Mouse (Mus musculus) megakaryocyte progenitor cell, adult 5-6 weeks (primary cell): ENCODE results near the gene Tmem26. TPM values are rescaled to one million over a fixed set of nuclear protein-coding genes. Genes with fewer than 3 reads are reported as not detected.

ENCODE experiments used
- ATAC-seq: replicated peaks from 2 replicates; pipeline ENCODE4 v1.8.0; 2016; ENCODE audit warnings: mild to moderate bottlenecking, moderate TSS enrichment, inconsistent platforms; ENCODE audit not compliant: poor library complexity
- total RNA-seq, 2 experiments: library from RNA; stranded (forward) in 1 of 2; stranded (reverse) in 1 of 2; fragments of 157-497, 149-512 nt in 1 of 2; fragments of 200-1000 nt in 1 of 2; gene quantifications; 2 replicates each; pipeline versions ENCODE4 v1.2.3 to v1.2.4; 2015 to 2017

Tmem26 gene
- total RNA-seq, 2 experiments from 2014 or later, result 0.92 to 2.1 TPM

DNA sequence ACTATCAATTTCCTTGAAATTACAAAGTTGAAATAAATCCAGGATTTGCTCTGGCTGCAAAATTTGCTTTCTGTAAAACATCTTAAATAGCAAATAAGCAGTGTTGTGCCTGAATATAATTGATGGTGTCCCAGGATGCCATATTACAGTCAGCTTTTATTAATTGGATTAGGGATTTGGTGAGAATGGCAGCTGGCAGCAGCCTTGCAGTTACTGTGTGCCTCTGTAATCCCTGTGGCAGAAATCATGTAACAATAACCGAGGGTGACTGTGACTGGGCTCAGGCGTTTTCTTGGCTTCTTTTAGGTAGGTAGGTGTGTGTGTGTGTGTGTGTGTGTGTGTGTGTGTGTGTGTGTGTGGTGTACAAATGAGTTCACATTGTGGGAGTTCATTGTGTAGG is 16.8 kb downstream of the Tmem26 start:
- ATAC-seq, result no peak

DNA sequence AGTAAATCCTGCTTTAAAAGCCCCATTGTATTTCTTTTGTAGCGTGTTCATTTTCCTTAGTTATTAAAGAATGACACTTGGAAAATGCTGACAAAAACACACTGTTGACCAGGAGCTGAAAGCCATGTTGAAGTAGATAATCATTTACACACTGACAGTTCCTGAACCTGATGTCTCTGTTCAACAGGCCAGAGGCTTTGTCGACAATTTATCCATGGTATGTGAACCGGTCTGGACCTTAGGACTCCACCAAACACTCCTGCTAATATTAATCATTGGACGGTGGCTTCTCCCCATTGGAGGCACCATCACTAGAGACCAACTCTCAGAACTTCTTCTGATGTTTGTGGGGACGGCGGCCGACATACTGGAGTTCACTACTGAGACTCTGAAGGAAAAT is 27.5 kb downstream of the Tmem26 start:
- ATAC-seq, result no peak

DNA sequence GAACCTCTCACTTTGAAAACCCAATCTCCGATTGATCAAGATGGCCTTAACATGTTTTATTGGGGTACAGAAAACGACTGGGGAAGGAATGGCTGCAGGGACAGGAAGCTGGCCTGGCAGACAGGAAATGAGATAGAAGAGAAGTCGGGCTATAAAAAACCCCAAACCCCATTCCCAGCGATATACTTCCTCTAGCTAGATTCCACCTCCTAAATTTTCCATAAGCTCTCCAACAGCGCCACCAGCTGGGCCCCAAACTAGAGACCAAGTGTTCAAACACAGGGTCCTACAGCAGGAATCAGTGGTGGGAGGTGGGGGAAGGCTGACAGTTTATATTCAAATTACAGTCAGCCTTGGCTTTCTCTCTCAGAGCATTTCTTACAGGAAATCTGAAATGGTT is 35.8 kb downstream of the Tmem26 start:
- ATAC-seq, result peak; percentile 97

GRCm38 (mm10) chr10:68759789-68760188 is 36.3 kb downstream of the Tmem26 start:
- ATAC-seq, result no peak

GRCm38 (mm10) chr10:68781067-68781868 is 57.8 kb downstream of the Tmem26 start:
- ATAC-seq, result no peak

DNA sequence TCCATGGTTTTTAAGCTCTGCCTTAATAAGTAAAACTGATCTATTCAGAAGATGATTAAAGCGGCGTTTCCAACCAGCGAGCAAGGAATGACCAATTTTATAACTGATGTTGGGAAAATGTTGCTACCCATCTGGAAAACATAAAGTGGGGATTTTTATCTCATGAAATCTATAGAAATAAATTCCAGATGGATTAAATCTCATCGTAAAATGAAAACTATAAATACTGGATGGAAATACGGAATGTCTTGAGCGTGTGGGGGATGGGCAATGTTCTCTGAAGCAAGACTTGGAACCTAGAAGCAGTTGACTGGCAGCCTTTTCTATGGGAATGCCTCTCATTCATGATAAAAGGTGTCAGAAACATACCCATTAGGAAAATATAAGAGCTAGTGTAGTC is 59.3 kb downstream of the Tmem26 start:
- no peak for ATAC-seq

DNA sequence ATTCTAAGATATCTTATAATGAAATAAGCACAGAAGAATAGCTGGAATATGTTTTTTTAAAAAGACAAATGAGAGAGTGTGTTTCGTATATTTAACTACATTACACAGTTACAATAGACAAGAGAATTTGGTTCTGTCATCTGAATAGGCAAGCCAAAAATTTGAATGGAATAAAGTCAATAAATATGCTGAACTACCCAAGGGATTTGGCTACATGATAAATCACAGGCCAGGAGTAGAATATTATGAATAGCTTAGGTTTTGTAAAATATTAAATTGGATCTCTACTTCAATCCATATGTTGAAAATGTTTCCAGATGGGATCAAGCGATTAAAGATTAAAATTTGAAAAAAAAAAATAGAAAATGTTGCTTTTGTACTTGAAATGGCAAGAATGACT is 60.4 kb downstream of the Tmem26 start:
- no peak for ATAC-seq

GRCm38 (mm10) chr10:68784463-68784862 is 61.0 kb downstream of the Tmem26 start:
- ATAC-seq, result no peak

DNA sequence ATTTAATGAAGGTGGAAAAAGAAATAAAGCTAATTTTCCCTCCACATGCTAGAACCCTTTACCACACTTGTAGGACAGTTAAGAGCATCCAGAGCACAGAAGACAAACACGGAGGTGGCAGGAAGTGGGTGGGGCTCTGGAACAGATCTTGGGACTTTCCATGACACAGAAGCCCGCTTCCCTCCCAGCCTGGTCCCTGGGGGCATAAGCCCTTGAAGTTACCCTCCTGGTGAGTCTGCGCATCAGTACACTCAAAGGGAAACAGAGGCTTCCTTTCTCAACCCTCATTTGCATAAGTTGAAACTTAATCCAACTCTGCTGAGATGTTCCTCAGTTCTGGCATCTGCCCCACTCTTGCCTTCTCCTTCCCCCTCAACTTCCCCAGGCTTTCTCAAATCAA is 72.0 kb downstream of the Tmem26 start:
- ATAC-seq, result no peak; the same call in 1 of the 2 replicates

DNA sequence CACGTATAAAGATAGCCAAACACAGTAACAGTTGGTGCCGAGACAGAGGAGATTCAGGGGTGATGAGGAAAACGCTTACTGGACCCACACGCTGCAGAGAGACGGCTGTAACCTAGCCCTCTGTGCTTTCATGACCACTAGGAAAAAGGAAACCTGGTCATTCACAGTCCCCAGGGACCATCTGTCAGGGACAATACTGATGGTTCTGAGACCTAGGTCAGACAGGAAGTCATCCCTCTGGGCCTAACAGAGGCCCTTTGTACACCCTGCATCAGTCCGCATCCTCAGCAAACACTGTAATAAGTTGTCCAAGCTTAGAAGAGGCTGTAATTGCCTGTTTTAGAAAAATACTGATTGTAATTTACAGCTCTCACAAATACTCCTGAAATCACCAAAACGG is 76.4 kb downstream of the Tmem26 start:
- no peak for ATAC-seq

GRCm38 (mm10) chr10:68800339-68800738 is 76.9 kb downstream of the Tmem26 start:
- no peak for ATAC-seq

DNA sequence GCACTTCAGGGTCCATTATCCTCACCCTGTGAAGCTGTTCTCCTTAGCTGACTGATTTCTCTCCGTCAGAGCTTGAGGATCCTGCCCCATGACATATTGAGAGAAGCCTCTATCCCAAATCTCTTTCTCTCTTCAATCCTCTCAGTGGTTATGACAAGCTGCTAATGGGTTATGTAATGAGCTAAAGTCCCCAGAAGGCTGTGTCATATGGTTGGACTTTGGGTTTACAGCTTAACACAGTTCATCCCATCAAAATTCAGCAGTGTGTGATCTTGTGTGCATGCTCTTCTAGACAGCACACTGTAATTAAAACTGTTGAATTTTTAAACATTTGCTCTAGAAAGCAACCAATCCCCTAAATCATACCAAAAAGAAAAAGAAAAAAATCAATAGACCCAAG is 82.9 kb downstream of the Tmem26 start:
- ATAC-seq, result no peak

DNA sequence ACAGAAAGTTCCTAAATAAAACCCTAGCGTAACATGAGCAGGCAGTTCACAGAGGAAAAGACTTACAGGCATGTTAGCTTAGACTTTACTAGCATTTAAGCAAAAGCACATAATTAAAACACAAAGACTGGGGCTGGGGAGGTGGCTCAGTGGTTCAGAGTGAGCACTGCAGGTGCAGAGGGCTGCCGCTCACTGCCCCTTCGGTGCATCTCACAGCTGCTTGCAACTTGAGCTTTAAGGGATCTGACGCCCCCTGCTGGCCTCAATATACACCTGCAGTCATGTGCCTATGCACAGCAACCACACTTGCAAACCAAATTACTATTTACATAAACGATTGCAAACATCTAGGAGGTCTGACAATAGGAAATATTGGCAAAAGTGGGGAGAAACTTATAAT is 87.5 kb downstream of the Tmem26 start:
- no peak for ATAC-seq

DNA sequence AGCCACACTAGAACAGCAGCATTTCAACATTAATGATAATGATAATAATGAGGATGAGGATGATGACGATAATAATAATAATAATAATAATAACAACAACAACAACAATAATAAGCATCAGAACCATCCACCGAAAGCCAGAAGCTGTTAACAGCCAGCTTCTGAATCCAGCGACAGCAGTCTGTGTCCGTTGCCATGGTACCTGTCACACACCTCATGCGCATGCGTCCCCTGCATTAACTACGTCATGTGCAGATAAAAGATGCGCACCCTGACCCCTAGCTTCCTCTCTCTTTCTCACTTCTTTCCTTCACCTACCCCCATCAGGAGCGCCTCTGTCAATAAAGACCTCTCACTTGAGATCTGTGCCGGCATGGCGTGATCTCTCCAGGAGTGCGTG is 89.3 kb downstream of the Tmem26 start:
- ATAC-seq, result no peak

DNA sequence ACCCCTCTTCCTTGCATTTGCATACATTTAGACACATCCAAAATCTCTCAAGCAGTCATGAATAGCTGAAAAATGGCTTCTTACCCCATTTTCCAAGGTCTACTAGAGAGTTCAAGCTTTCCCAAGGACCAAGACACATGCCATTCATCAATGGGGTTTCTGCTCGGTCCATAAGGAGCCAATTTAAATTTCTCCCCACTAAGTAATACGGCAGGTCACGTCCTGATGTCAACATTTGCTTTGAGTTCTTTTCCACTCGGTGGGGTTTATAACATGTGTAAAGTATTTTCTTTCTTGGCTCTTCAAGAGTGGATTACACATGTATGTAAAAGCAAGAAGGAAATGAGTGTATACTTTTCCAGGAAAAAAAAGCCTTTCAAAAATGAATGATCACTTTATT is 93.8 kb downstream of the Tmem26 start:
- no peak for ATAC-seq

- no peak for ATAC-seq
These were observed 94.8 kb downstream of the Tmem26 start for GRCm38 (mm10) chr10:68818065-68818759.

GRCm38 (mm10) chr10:68824519-68824918 is 101.1 kb downstream of the Tmem26 start:
- ATAC-seq, result no peak

Other genes starting within 250 kb of the Tmem26 start
- 6.7 and 9.3 TPM in 2 replicates for gene Cabcoco1, start 181.8 kb upstream of the Tmem26 start, total RNA-seq (2015)
- 2.6 and 3.2 TPM in 2 replicates for gene Cabcoco1, start 181.8 kb upstream of the Tmem26 start, total RNA-seq (2017)